Mouse (Mus musculus) MEL-GATA-1-ER (cell line): Measurements from ENCODE around the gene Gabrg2.

Experiments
- DNase-seq: peaks from one replicate; pipeline ENCODE4 v3.0.0-alpha.2; 2012; ENCODE audit warnings: low read depth; ENCODE audit errors: extremely low read depth

Gabrg2 gene

GRCm38 (mm10) chr11:42000190-42001098, at the start of gene Gabrg2:
TSS of gene Gabrg2 (minus strand) at chr11:42000857.
- DNase-seq, result no peak

DNA sequence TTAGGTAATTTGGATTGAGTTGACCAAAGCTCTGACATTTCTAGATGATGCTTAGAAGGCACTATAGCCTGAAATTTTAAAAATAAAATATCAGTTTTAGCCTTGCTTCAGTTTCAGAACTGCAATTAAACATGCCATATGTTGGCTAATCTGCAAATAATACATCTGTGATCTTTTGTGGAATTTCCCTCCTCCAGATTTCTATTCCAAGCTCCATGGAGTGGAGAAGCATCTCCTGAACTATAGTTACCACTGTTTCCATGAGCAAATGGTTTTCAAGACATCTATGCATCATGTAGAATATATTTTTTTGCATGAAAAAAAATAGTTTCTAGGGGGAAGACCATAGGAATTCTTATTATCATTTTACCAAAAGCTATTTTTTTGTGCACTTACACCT, 47.5 kb upstream of the Gabrg2 start:
- DNase-seq, result no peak

DNA sequence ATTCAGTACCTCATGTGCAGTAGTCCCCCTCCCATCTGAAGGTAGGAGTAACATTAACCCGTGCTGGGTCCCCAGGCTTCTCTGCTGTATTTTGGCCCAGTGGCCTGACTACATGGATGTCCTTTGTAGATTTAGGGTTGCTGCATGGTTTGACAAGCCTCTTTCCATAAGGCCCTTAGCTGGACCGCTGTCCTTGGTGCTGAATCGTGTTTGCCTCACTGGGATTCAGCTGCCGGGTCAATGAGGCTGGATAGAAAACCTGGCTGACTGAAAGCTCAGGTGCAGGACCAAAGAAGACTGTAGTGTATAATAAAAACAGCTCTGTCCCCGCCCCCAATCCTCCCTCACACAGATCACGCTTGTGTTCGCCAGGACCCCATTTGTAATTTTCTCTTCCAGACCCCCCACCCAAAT, 1.2 kb downstream of the Gabrg2 start:
- DNase-seq, result no peak

DNA sequence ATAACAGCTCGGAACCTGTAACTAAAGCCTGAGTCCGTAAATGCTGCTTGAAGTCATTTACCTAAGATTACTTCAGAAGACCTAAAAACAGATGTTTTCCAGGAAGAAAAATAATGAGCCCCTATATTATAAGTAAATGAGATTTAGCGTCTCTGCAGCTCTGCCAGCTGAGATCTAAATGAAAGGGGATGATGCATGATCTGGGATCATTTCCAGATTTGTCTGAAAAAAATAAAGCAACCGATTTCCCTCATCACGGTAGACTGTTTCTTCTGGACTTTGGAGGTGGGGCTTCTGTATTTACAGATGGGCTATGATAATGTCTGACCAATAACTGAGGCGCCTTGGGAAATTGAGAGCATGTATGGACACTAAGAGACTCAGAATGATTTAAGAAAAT, 20.5 kb downstream of the Gabrg2 start:
- DNase-seq, result no peak

- DNase-seq, result no peak
Observed at GRCm38 (mm10) chr11:41968595-41968994, 32.1 kb downstream of the Gabrg2 start.

- DNase-seq, result no peak
Observed at GRCm38 (mm10) chr11:41962706-41963105, 38.0 kb downstream of the Gabrg2 start.

- DNase-seq, result no peak
Observed at GRCm38 (mm10) chr11:41953550-41953949, 47.1 kb downstream of the Gabrg2 start.

GRCm38 (mm10) chr11:41951898-41952297, 48.8 kb downstream of the Gabrg2 start:
- no peak for DNase-seq

GRCm38 (mm10) chr11:41945471-41945870, 55.2 kb downstream of the Gabrg2 start:
- no peak for DNase-seq

DNA sequence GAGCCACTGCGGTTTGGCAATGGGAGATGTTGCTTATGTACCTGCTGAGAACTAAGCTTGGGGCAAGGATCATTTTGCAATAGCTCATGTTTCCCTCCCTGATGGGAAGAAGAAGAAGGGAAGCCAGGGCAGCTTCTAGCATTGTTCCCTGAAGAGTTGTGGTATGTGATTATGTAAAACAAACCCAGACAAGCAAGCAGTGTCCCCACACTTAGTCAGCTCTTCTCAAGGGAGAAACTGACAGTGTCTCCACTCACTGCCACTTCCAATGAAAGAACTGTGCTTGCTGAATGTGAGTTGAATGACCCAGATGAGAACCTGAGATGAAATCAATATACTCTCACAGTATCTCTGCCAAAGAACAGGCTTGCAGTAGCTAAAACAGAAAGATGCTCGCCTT, 62.7 kb downstream of the Gabrg2 start:
- no peak for DNase-seq

DNA sequence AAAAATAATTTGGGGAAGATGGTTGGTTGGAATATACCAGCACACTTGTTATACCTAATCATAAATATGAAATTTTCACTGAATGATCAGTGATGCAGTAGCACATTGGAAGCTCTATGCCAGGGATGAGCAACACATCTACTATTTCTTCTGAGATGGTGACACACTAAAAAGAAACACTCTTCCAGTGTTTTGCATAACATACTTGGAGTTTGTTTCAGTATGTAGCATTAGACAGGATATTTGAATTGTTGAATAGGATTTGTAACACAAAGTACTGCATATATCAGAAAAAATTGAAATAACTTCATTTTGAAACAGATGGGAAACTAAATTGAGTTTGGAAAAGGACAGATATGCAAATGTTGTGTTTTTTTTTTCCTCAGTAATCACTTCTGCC, 81.8 kb downstream of the Gabrg2 start:
- no peak for DNase-seq

DNA sequence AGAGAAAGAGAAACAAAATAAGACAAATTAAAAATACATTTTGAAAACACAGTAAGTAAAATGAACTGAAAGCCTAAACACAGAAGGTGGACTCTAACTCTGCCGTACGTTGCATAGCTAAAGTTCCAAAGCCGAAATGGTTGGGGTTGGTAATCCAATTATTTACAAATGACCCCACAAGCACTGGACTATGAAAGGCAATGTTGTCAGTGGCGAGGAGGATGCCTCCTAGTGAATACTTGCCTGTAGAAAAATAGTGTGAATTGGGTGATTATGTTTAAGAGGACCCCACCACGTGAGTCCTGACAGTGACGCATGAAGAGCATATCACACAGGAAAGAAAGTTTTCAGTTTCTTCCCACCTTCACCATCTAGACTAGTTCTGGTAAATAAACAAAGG, 86.6 kb downstream of the Gabrg2 start:
- DNase-seq, result no peak

- no peak for DNase-seq
Observed at GRCm38 (mm10) chr11:41903661-41904060, 97.0 kb downstream of the Gabrg2 start.
